Mouse (Mus musculus): Measurements from ENCODE around the gene Ulk4.
"Not testable (repeated sequence)": the region's sequence is repeated elsewhere in the genome, so short reads cannot be mapped to it uniquely, and the experiment has no call there.

Gene Ulk4

GRCm38 (mm10) chr9:121064606-121065355, 212.2 kb downstream of the Ulk4 start:
- DNase-seq (ENCODE audit: low read depth, low spot score), result no peak

GRCm38 (mm10) chr9:121062671-121063070, 214.3 kb downstream of the Ulk4 start:
- DNase-seq (ENCODE audit: low read depth, low spot score), result no peak

- no peak for DNase-seq (ENCODE audit: low read depth, low spot score)
These were observed 215.0 kb downstream of the Ulk4 start for GRCm38 (mm10) chr9:121061820-121062623.

- no peak for DNase-seq (ENCODE audit: low read depth, low spot score)
These were observed 216.7 kb downstream of the Ulk4 start for GRCm38 (mm10) chr9:121060331-121060730.

GRCm38 (mm10) chr9:121059286-121059685, 217.7 kb downstream of the Ulk4 start:
- peak; percentile 43 for DNase-seq (ENCODE audit: low read depth, low spot score)

- DNase-seq (ENCODE audit: low read depth, low spot score), result no peak
These were observed 218.5 kb downstream of the Ulk4 start for GRCm38 (mm10) chr9:121058538-121058937.

- DNase-seq (ENCODE audit: low read depth, low spot score), result no peak
These were observed 218.9 kb downstream of the Ulk4 start for GRCm38 (mm10) chr9:121058116-121058515.

- DNase-seq (ENCODE audit: low read depth, low spot score), result peak; percentile 13
These were observed 219.6 kb downstream of the Ulk4 start for GRCm38 (mm10) chr9:121057401-121057800.

GRCm38 (mm10) chr9:121056526-121056925, 220.5 kb downstream of the Ulk4 start:
- DNase-seq (ENCODE audit: low read depth, low spot score), result no peak

- no peak for DNase-seq (ENCODE audit: low read depth, low spot score)
These were observed 221.0 kb downstream of the Ulk4 start for GRCm38 (mm10) chr9:121056036-121056435.

GRCm38 (mm10) chr9:121045657-121046056, 231.3 kb downstream of the Ulk4 start:
- DNase-seq (ENCODE audit: low read depth, low spot score), result not testable (repeated sequence)

- DNase-seq (ENCODE audit: low read depth, low spot score), result no peak
These were observed 232.4 kb downstream of the Ulk4 start for GRCm38 (mm10) chr9:121044471-121045206.

GRCm38 (mm10) chr9:121043021-121043420, 234.0 kb downstream of the Ulk4 start:
- DNase-seq (ENCODE audit: low read depth, low spot score), result no peak

GRCm38 (mm10) chr9:121038396-121038795, 238.6 kb downstream of the Ulk4 start:
- no peak for DNase-seq (ENCODE audit: low read depth, low spot score)

- DNase-seq (ENCODE audit: low read depth, low spot score), result no peak
These were observed 239.0 kb downstream of the Ulk4 start for GRCm38 (mm10) chr9:121037975-121038374.

GRCm38 (mm10) chr9:121035296-121035695, 241.7 kb downstream of the Ulk4 start:
- DNase-seq (ENCODE audit: low read depth, low spot score), result no peak

GRCm38 (mm10) chr9:121033596-121033995, 243.4 kb downstream of the Ulk4 start:
- no peak for DNase-seq (ENCODE audit: low read depth, low spot score)

GRCm38 (mm10) chr9:121032322-121032964, 244.6 kb downstream of the Ulk4 start:
- DNase-seq (ENCODE audit: low read depth, low spot score), result no peak

- DNase-seq (ENCODE audit: low read depth, low spot score), result no peak
These were observed 246.0 kb downstream of the Ulk4 start for GRCm38 (mm10) chr9:121030949-121031348.

- DNase-seq (ENCODE audit: low read depth, low spot score), result no peak
These were observed 247.2 kb downstream of the Ulk4 start for GRCm38 (mm10) chr9:121029786-121030185.

- peak; percentile 14 for DNase-seq (ENCODE audit: low read depth, low spot score)
These were observed 253.3 kb downstream of the Ulk4 start for GRCm38 (mm10) chr9:121023526-121024264.
